Mouse (Mus musculus) CH12.LX (cell line): ENCODE data around the gene Lpo. TPM values are rescaled to one million over a fixed set of nuclear protein-coding genes. Genes with fewer than 3 reads are reported as not detected.

Source experiments
- DNase-seq: peaks from one replicate; pipeline ENCODE4 v3.0.0-alpha.2; 2013; ENCODE audit errors: extremely low read depth
- H3K27ac ChIP-seq: 2 replicates; pipeline ENCODE4 v1.5.1; 2012; ENCODE audit warnings: low read depth, mild to moderate bottlenecking, control low read depth, moderate library complexity; ENCODE audit not compliant: insufficient read depth
- H3K27me3 ChIP-seq: replicated peaks from 2 replicates; pipeline ENCODE3; 2012; ENCODE audit warnings: inconsistent platforms
- H3K36me3 ChIP-seq, 2 experiments: replicated peaks in 1 of 2; 2 replicates each; pipeline versions ENCODE3 to v1.6.1; 2012; ENCODE audit warnings: inconsistent platforms in 1 of 2, low read length in 1 of 2, mild to moderate bottlenecking in 1 of 2, mixed read lengths in 1 of 2, moderate library complexity in 1 of 2; ENCODE audit not compliant: control insufficient read depth in 1 of 2, insufficient read depth in 1 of 2
- H3K4me1 ChIP-seq, 2 experiments: 2 replicates each; pipeline ENCODE4 v1.6.1; 2012; ENCODE audit warnings: inconsistent platforms in 1 of 2, moderate library complexity in 1 of 2; ENCODE audit not compliant: insufficient read depth in 2 of 2, control insufficient read depth in 1 of 2
- H3K4me2 ChIP-seq: 2 replicates; pipeline ENCODE4 v1.6.1; 2012; ENCODE audit warnings: low read depth, mild to moderate bottlenecking, control low read depth; ENCODE audit not compliant: poor library complexity, insufficient read depth, severe bottlenecking
- H3K4me3 ChIP-seq, 3 experiments: fragments of 150-350 bp in 1 of 3; sonication (generic) in 1 of 3; replicated peaks in 1 of 3; 2 replicates each; pipeline versions ENCODE3 to v1.5.1; 2011 to 2012; ENCODE audit warnings: low read depth in 2 of 3, low read length in 2 of 3, mild to moderate bottlenecking in 2 of 3, moderate library complexity in 2 of 3, control low read depth in 1 of 3, improper control_type of control experiment in 1 of 3, inconsistent platforms in 1 of 3, mixed read lengths in 1 of 3; ENCODE audit not compliant: poor library complexity in 1 of 3
- H3K79me2 ChIP-seq: replicated peaks from 2 replicates; pipeline ENCODE4 v1.6.1; 2012; ENCODE audit warnings: mild to moderate bottlenecking, moderate library complexity; ENCODE audit not compliant: control insufficient read depth, poor library complexity, insufficient read depth, severe bottlenecking; ENCODE audit errors: extremely low read depth
- H3K9ac ChIP-seq: 2 replicates; pipeline ENCODE4 v1.6.1; 2012; ENCODE audit warnings: low read depth, mild to moderate bottlenecking, control low read depth, moderate library complexity; ENCODE audit not compliant: insufficient read depth
- H3K9me3 ChIP-seq: replicated peaks from 2 replicates; pipeline ENCODE3; 2012; ENCODE audit warnings: low read length, inconsistent platforms, mixed read lengths
- BHLHE40 ChIP-seq: IDR thresholded peaks from 2 replicates; pipeline ENCODE4 v1.6.1; 2011; ENCODE audit warnings: mild to moderate bottlenecking, low read depth, low read length, improper control_type of control experiment
- CTCF ChIP-seq, 2 experiments: IDR thresholded peaks in 1 of 2; conservative IDR thresholded peaks in 1 of 2; 2 replicates each; pipeline ENCODE4 v1.5.1; 2011 to 2012; ENCODE audit warnings: low read depth in 2 of 2, low read length in 2 of 2, improper control_type of control experiment in 1 of 2, inconsistent platforms in 1 of 2, mild to moderate bottlenecking in 1 of 2, moderate library complexity in 1 of 2
- ETS1 ChIP-seq: conservative IDR thresholded peaks from 2 replicates; pipeline ENCODE4 v1.6.1; 2012; ENCODE audit warnings: low read depth, mild to moderate bottlenecking, inconsistent platforms, low read length, improper control_type of control experiment, moderate library complexity
- GABPA ChIP-seq: IDR thresholded peaks from 2 replicates; pipeline ENCODE4 v1.6.1; 2012; ENCODE audit warnings: low read depth, low read length, improper control_type of control experiment, inconsistent platforms; ENCODE audit not compliant: insufficient replicate concordance
- JUN ChIP-seq: IDR thresholded peaks from 2 replicates; pipeline ENCODE4 v1.6.1; 2011; ENCODE audit warnings: low read depth, mild to moderate bottlenecking, low read length, improper control_type of control experiment, moderate library complexity; ENCODE audit not compliant: insufficient read depth
- MEF2A ChIP-seq: IDR thresholded peaks from 2 replicates; pipeline ENCODE4 v1.6.1; 2014; ENCODE audit warnings: low read depth, mild to moderate bottlenecking, inconsistent platforms, low read length, improper control_type of control experiment, borderline replicate concordance
- MXI1 ChIP-seq: IDR thresholded peaks from 2 replicates; pipeline ENCODE4 v1.6.1; 2011; ENCODE audit warnings: mild to moderate bottlenecking, low read depth, low read length, improper control_type of control experiment
- MYC ChIP-seq: IDR thresholded peaks from 2 replicates; pipeline ENCODE4 v1.6.1; 2011; ENCODE audit warnings: low read depth, mild to moderate bottlenecking, improper control_type of control experiment, low read length
- NELFE ChIP-seq: IDR thresholded peaks from 2 replicates; pipeline ENCODE4 v1.6.1; 2011; ENCODE audit warnings: low read depth, low read length, improper control_type of control experiment
- RAD21 ChIP-seq: IDR thresholded peaks from 2 replicates; pipeline ENCODE4 v1.6.1; 2011; ENCODE audit warnings: low read depth, mild to moderate bottlenecking, low read length, improper control_type of control experiment, moderate library complexity
- SIN3A ChIP-seq: IDR thresholded peaks from 2 replicates; pipeline ENCODE4 v1.6.1; 2012; ENCODE audit warnings: low read length, improper control_type of control experiment, inconsistent platforms
- SMC3 ChIP-seq: IDR thresholded peaks from 2 replicates; pipeline ENCODE4 v1.6.1; 2011; ENCODE audit warnings: low read depth, low read length, improper control_type of control experiment
- TBP ChIP-seq: conservative IDR thresholded peaks from 2 replicates; pipeline ENCODE4 v1.6.1; 2011; ENCODE audit warnings: low read depth, low read length, improper control_type of control experiment
- UBTF ChIP-seq: IDR thresholded peaks from 2 replicates; pipeline ENCODE4 v1.6.1; 2012; ENCODE audit warnings: low read depth, mild to moderate bottlenecking, inconsistent platforms, low read length, improper control_type of control experiment, moderate library complexity
- ZMIZ1 ChIP-seq: IDR thresholded peaks from 2 replicates; pipeline ENCODE4 v1.6.1; 2012; ENCODE audit warnings: low read depth, mild to moderate bottlenecking, inconsistent platforms, low read length, improper control_type of control experiment
- dilution Hi-C: fragments of 300-500 bp; cut with MboI; formaldehyde crosslinking; loops from 2 replicates; pipeline ENCODE4 v1.14.3; 2020; ENCODE audit warnings: low sequenced_read_pairs; ENCODE audit not compliant: extremely low pct_unique_long_range_greater_than_20kb, extremely low pct_ligation_motif_present
- in situ Hi-C: fragments of 300-500 bp; cut with MboI; formaldehyde crosslinking; loops from 3 replicates; pipeline ENCODE4 v1.14.3; 2019; ENCODE audit warnings: low sequenced_read_pairs, low pct_ligation_motif_present, low pct_unique_long_range_greater_than_20kb, mixed read lengths
- polyA plus RNA-seq: library from polyadenylated mRNA; unstranded; fragments of >175 nt; gene quantifications from 2 replicates; pipeline ENCODE4 v1.2.1, GENCODE M21; 2012; ENCODE audit warnings: low read depth; ENCODE audit not compliant: insufficient read length
- total RNA-seq, 2 experiments: library from RNA; depleted of rRNA; stranded (reverse); fragments of 300-350 nt in 1 of 2; fragments of >200 nt in 1 of 2; gene quantifications; 2 replicates each; pipeline ENCODE4 v1.2.3; 2012 to 2014

The Lpo gene
- total and polyA plus RNA-seq, 3 experiments: not detected

DNA sequence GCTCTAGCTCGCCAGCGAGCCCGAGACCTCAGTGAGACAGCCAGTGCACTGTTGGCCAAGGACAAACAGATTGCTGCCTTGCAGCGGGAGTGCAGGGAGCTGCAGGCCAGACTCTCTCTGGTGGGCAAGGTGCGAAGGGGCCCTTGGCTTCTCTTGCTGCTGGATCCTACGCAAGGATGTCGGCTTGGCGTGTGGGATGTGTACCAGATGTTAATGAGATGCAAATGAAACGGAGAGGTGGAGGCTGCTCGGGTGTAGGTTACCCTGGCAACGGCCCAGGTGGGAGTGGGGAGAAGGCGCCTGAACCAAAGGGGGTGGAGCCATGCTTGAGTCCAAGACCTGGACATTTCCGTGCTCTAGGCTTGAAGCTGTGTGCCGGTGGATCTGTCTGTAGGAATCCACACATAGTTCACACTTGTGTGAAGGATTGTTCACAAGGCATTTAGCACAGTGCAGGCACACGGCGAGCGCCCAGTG is 64.5 kb downstream of the Lpo start:
- TF ChIP-seq BHLHE40 (no peak), MYC (no peak)
- Histone ChIP-seq H3K79me2 (no peaks in the 10 kb centered on the region), H3K27me3 (no peaks in the 10 kb centered on the region), H3K4me1 (peaks cover 9 to 38% of the 10 kb centered on the region in 2 experiments; a peak in 3 of 4 replicates), H3K27ac (no peak overlapping the region), H3K9me3 (peaks cover 7% of the 10 kb centered on the region), H3K9ac (no peak overlapping the region), H3K4me3 (no peak overlapping the region), H3K4me2 (no peak overlapping the region), H3K36me3 (peaks cover 32 to 65% of the 10 kb centered on the region in 2 experiments)
- no peak for DNase-seq
- dilution Hi-C loops (no loop called here), in situ Hi-C loops (no loop called here)

DNA sequence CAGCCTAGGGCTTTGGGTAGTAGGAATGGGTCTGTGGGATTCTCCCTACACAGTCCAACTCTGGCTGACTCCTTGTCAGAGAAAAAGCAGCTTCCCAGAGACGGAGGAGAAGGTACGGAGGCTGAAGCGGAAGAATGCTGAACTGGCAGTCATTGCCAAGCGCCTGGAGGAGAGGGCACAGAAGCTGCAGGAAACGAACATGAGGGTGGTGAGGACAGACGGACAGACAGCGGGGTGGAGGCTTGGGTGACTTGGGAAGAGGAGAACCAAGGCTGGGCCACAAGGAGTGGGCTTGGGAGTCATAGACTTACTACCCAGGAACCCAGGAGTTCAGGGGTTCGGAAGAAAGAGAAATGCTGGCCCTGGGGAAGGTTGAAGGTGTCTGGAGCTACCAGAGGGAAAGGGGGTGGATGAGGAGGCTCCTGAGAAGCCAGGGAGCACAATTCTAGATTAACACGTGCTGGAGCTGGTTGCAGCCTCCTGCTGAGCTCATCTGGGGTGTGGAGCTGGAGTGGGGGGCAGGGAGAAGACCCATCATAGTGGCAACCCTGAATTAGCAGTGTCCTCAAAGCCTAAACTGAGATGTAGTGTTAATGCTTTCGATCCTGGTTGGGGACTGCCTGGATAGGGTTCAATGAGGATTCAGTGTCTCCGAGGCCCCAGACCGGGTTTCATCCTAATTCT is 65.2 kb downstream of the Lpo start:
- no peak overlapping the region for H3K27ac ChIP-seq
- TF ChIP-seq CTCF (conservative IDR thresholded peaks at IDR 0.05 in 1 of 2, IDR thresholded peaks at IDR 0.05 in 1 of 2; ENCODE audit: low read depth in 2 of 2, low read length in 2 of 2): no peak
- no peak for TF ChIP-seq SMC3
- no peak for TF ChIP-seq MXI1
- TF ChIP-seq TBP: no peak
- TF ChIP-seq SIN3A: no peak
- TF ChIP-seq JUN: no peak
- no peak for TF ChIP-seq RAD21
- no peak for TF ChIP-seq ETS1
- TF ChIP-seq GABPA: no peak
- TF ChIP-seq MYC: no peak
- no peak for TF ChIP-seq MEF2A
- TF ChIP-seq UBTF: no peak
- no peak for TF ChIP-seq ZMIZ1
- TF ChIP-seq NELFE: no peak
- TF ChIP-seq, all 38 proteins: peak for 0
- no peak for DNase-seq
- Histone ChIP-seq H3K4me1 (peaks cover 13 to 40% of the 10 kb centered on the region in 2 experiments; a peak in 3 of 4 replicates), H3K4me2 (no peak overlapping the region), H3K27me3 (no peaks in the 10 kb centered on the region), H3K9ac (no peak overlapping the region), H3K79me2 (no peaks in the 10 kb centered on the region; the same call in 1 of the 2 replicates), H3K4me3 (no peak overlapping the region), H3K9me3 (peaks cover 7% of the 10 kb centered on the region), H3K36me3 (peaks cover 34 to 64% of the 10 kb centered on the region in 2 experiments)
- dilution Hi-C loops: no loop called here
- in situ Hi-C loops: no loop called here
